Mouse (Mus musculus) ES-Bruce4 (cell line): ENCODE results near the gene Prcc. TPM values are rescaled to one million over a fixed set of nuclear protein-coding genes. Genes with fewer than 3 reads are reported as not detected.
A peak's percentile ranks its signal among the peaks of the same experiment; 100 is the strongest.

ENCODE experiments used
- H3K27ac ChIP-seq: 2 replicates; pipeline ENCODE4 v1.5.1; 2012; ENCODE audit warnings: low read length, inconsistent platforms; ENCODE audit not compliant: insufficient read depth
- H3K27me3 ChIP-seq: 2 replicates; pipeline ENCODE4 v1.6.1; 2012; ENCODE audit warnings: mild to moderate bottlenecking, low read length, inconsistent platforms; ENCODE audit not compliant: control insufficient read depth, poor library complexity, insufficient read depth, severe bottlenecking
- H3K36me3 ChIP-seq: 2 replicates; pipeline ENCODE4 v1.6.1; 2012; ENCODE audit warnings: inconsistent platforms, mild to moderate bottlenecking, low read length, moderate library complexity; ENCODE audit not compliant: control insufficient read depth, poor library complexity, insufficient read depth, severe bottlenecking
- H3K4me1 ChIP-seq: one replicate; pipeline ENCODE4 v1.8.1; 2011; ENCODE audit warnings: low read length; ENCODE audit not compliant: control insufficient read depth, insufficient read depth
- H3K4me3 ChIP-seq: 2 replicates; pipeline ENCODE4 v1.5.1; 2011; ENCODE audit warnings: low read depth, mild to moderate bottlenecking, low read length
- H3K9ac ChIP-seq: 2 replicates; pipeline ENCODE4 v1.6.1; 2012; ENCODE audit warnings: low read depth, mild to moderate bottlenecking, inconsistent platforms; ENCODE audit not compliant: poor library complexity, severe bottlenecking
- H3K9me3 ChIP-seq: replicated peaks from 2 replicates; pipeline ENCODE4 v1.6.1; 2012; ENCODE audit warnings: mild to moderate bottlenecking, low read length, inconsistent platforms; ENCODE audit not compliant: control insufficient read depth, poor library complexity, insufficient read depth, severe bottlenecking
- CTCF ChIP-seq: IDR thresholded peaks from one replicate; pipeline ENCODE4 v1.8.1; 2011; ENCODE audit warnings: low read depth, low read length
- EP300 ChIP-seq: IDR thresholded peaks from 2 replicates; pipeline ENCODE4 v1.6.1; 2011; ENCODE audit warnings: low read depth, low read length; ENCODE audit not compliant: insufficient read depth
- POLR2A ChIP-seq: IDR thresholded peaks from one replicate; pipeline ENCODE4 v1.8.1; 2011; ENCODE audit warnings: low read length; ENCODE audit not compliant: insufficient read depth
- polyA plus RNA-seq: library from polyadenylated mRNA; stranded (reverse); fragments of >200 nt; gene quantifications from 2 replicates; pipeline ENCODE4 v1.2.4, GENCODE M21; 2011; ENCODE audit warnings: low read depth; ENCODE audit not compliant: missing spikeins, insufficient read depth, insufficient read length

Gene Prcc
- polyA plus RNA-seq, 1 experiment: 66.9 TPM

GRCm38 (mm10) chr3:87918551-87918950 is 33.1 kb upstream of the Prcc start:
- Histone ChIP-seq H3K27ac (peak overlapping the region; percentile 59; the same call in 1 of the 2 replicates), H3K36me3 (peaks cover 53% of the 10 kb centered on the region), H3K9ac (no peak overlapping the region), H3K27me3 (no peaks in the 10 kb centered on the region), H3K4me3 (no peak overlapping the region), H3K9me3 (no peaks in the 10 kb centered on the region), H3K4me1 (no peaks in the 10 kb centered on the region)
- TF ChIP-seq POLR2A (no peak), CTCF (no peak), EP300 (no peak)

GRCm38 (mm10) chr3:87916990-87917389 is 31.6 kb upstream of the Prcc start:
- no peak for TF ChIP-seq POLR2A
- TF ChIP-seq EP300: no peak
- no peak for TF ChIP-seq CTCF

DNA sequence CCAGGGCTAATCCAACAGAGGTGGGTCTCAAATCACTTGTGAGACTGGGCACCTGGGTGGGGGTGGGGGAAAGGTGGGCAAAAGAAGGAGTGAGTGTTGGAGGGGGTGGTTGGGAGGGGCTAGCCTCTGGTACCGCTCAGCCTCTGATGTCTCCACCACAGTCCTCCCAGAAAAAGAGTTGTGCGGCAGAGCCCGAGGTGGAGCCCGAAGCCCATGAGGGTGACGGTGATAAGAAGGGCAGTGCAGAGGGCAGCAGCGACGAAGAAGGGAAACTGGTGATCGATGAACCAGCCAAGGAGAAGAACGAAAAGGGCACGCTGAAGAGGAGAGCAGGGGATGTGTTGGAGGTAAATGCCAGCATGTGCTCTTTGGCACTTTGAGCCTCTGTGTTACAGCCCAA is 28.5 kb upstream of the Prcc start:
- TF ChIP-seq POLR2A (no peak), EP300 (no peak), CTCF (no peak)
- H3K36me3 ChIP-seq: peaks cover 44% of the 10 kb centered on the region
- H3K4me3 ChIP-seq: no peak overlapping the region

More at GRCm38 (mm10) chr3:87916990-87917389, 31.6 kb upstream of the Prcc start:
- Histone ChIP-seq H3K27ac (no peak overlapping the region), H3K27me3 (no peaks in the 10 kb centered on the region), H3K9ac (no peak overlapping the region), H3K4me1 (peaks cover 2% of the 10 kb centered on the region), H3K9me3 (no peaks in the 10 kb centered on the region), H3K36me3 (peaks cover 46% of the 10 kb centered on the region), H3K4me3 (no peak overlapping the region)

GRCm38 (mm10) chr3:87913491-87913890 is 28.1 kb upstream of the Prcc start:
- TF ChIP-seq CTCF (no peak), EP300 (no peak), POLR2A (no peak)
- Histone ChIP-seq H3K27me3 (no peaks in the 10 kb centered on the region), H3K27ac (no peak overlapping the region), H3K4me1 (peaks cover 2% of the 10 kb centered on the region), H3K9me3 (no peaks in the 10 kb centered on the region), H3K4me3 (no peak overlapping the region), H3K36me3 (peaks cover 44% of the 10 kb centered on the region), H3K9ac (no peak overlapping the region)

More for the DNA sequence above, 28.5 kb upstream of the Prcc start:
- no peaks in the 10 kb centered on the region for H3K9me3 ChIP-seq
- H3K4me1 ChIP-seq: peaks cover 2% of the 10 kb centered on the region
- H3K27ac ChIP-seq: no peak overlapping the region
- H3K9ac ChIP-seq: no peak overlapping the region
- H3K27me3 ChIP-seq: no peaks in the 10 kb centered on the region

DNA sequence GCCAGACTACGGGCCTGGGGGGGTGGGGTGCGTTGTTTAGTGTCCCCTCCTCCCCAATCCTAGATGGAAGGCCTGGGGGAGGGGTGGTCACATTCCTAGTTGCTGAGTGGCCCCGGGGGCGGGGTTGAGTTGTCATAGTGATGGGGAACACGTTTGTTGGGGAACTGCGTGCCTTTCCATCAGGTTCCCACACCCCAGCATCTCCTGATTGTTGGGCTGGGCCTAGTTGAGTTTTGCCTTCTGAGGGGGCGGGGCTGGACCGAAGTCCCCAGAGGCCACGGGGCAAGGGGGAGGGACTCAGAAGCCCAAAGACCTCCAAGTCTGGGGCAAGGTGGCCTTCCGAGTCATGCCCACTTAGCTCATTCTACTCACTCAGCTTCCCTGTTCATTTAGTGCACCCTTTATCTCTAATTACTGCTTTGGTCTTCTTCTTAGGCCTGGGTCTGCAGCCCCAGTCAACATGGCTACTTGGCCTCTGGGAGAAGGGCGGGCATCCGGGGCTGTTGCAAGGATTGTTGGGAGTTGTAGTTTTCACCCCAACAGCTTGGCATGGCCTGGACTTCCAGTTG is 25.2 kb upstream of the Prcc start:
- peak overlapping the region; percentile 52 for H3K9ac ChIP-seq
- no peaks in the 10 kb centered on the region for H3K27me3 ChIP-seq
- peak overlapping the region; percentile 74 for H3K27ac ChIP-seq
- TF ChIP-seq EP300: peak; percentile 77; the same call in 1 of the 2 replicates
- TF ChIP-seq CTCF: no peak
- no peak for TF ChIP-seq POLR2A
- peak overlapping the region; percentile 94 for H3K4me3 ChIP-seq
- peaks cover 27% of the 10 kb centered on the region for H3K36me3 ChIP-seq
- H3K9me3 ChIP-seq: no peaks in the 10 kb centered on the region
- H3K4me1 ChIP-seq: peaks cover 2% of the 10 kb centered on the region

- no peaks in the 10 kb centered on the region for H3K27me3 ChIP-seq
- peak overlapping the region; percentile 97 for H3K9ac ChIP-seq
- H3K36me3 ChIP-seq: peaks cover 21% of the 10 kb centered on the region
- H3K9me3 ChIP-seq: no peaks in the 10 kb centered on the region
- peak overlapping the region; percentile 77 for H3K4me3 ChIP-seq
- H3K4me1 ChIP-seq: peaks cover 2% of the 10 kb centered on the region
- peak overlapping the region; percentile 95 for H3K27ac ChIP-seq
- no peak for TF ChIP-seq POLR2A
- TF ChIP-seq CTCF: no peak
- TF ChIP-seq EP300: peak; percentile 52; the same call in 1 of the 2 replicates
Measured at GRCm38 (mm10) chr3:87909874-87910273, 24.5 kb upstream of the Prcc start.
